Mouse (Mus musculus): ENCODE results near the gene Tmprss4.

Gene Tmprss4

GRCm38 (mm10) chr9:45203797-45204410 lies at the start of gene Tmprss4:
Gene Tmprss4 (minus strand): TSS chr9:45204092.
- DNase-seq = peak in 1 of 2 experiments; percentile 19

GRCm38 (mm10) chr9:45252395-45252794 lies 48.5 kb upstream of the Tmprss4 start:
- no peak for DNase-seq

- no peak for DNase-seq
These were observed 48.1 kb upstream of the Tmprss4 start for GRCm38 (mm10) chr9:45251990-45252389.

- DNase-seq = no peak
These were observed 47.4 kb upstream of the Tmprss4 start for GRCm38 (mm10) chr9:45251281-45251680.

- no peak for DNase-seq
These were observed 46.4 kb upstream of the Tmprss4 start for GRCm38 (mm10) chr9:45250306-45250705.

- no peak for DNase-seq
These were observed 43.6 kb upstream of the Tmprss4 start for GRCm38 (mm10) chr9:45247536-45247935.

- no peak for DNase-seq
These were observed 42.2 kb upstream of the Tmprss4 start for GRCm38 (mm10) chr9:45246060-45246459.

- no peak for DNase-seq
These were observed 41.5 kb upstream of the Tmprss4 start for GRCm38 (mm10) chr9:45245432-45245831.

GRCm38 (mm10) chr9:45241397-45241796 lies 37.5 kb upstream of the Tmprss4 start:
- DNase-seq = no peak

GRCm38 (mm10) chr9:45236744-45237143 lies 32.9 kb upstream of the Tmprss4 start:
- no peak for DNase-seq

GRCm38 (mm10) chr9:45235668-45236227 lies 31.9 kb upstream of the Tmprss4 start:
- no peak for DNase-seq

- DNase-seq = no peak
These were observed 25.5 kb upstream of the Tmprss4 start for GRCm38 (mm10) chr9:45229359-45229758.

GRCm38 (mm10) chr9:45221567-45221966 lies 17.7 kb upstream of the Tmprss4 start:
- DNase-seq = peak; percentile 89 to 97

- no peak for DNase-seq
These were observed 15.8 kb upstream of the Tmprss4 start for GRCm38 (mm10) chr9:45219644-45220043.

- peak; percentile 17 to 49 for DNase-seq
These were observed 11.8 kb upstream of the Tmprss4 start for GRCm38 (mm10) chr9:45215526-45216179.

GRCm38 (mm10) chr9:45212001-45212400 lies 8.1 kb upstream of the Tmprss4 start:
- DNase-seq = peak; percentile 17 to 33

- no peak for DNase-seq
These were observed 3.3 kb upstream of the Tmprss4 start for GRCm38 (mm10) chr9:45207015-45207743.

- DNase-seq = peak in 1 of 2 experiments; percentile 38
These were observed 2.2 kb upstream of the Tmprss4 start for GRCm38 (mm10) chr9:45206121-45206520.

- peak; percentile 74 to 79 for DNase-seq
These were observed 1.3 kb upstream of the Tmprss4 start for GRCm38 (mm10) chr9:45205143-45205542.

GRCm38 (mm10) chr9:45202021-45202798 lies 1.7 kb downstream of the Tmprss4 start:
- DNase-seq = peak; percentile 76 to 80

- DNase-seq = peak; percentile 35 to 62
These were observed 2.5 kb downstream of the Tmprss4 start for GRCm38 (mm10) chr9:45201319-45201947.

- no peak for DNase-seq
These were observed 6.3 kb downstream of the Tmprss4 start for GRCm38 (mm10) chr9:45197549-45197948.

Data from kidney, postnatal 36 days (tissue).